Mouse (Mus musculus) lung, postnatal 4 days (tissue): Measurements from ENCODE around the gene Coch.
"Not testable (repeated sequence)": the region's sequence is repeated elsewhere in the genome, so short reads cannot be mapped to it uniquely, and the experiment has no call there.

Source experiments
- DNase-seq, 2 experiments: peaks; one replicate each; pipeline ENCODE4 v3.0.0; 2021

Gene Coch

GRCm38 (mm10) chr12:51649401-51649800 is 56.3 kb downstream of the Coch start:
- not testable (repeated sequence) for DNase-seq
